Comparison of ENCODE assay signal across 24 mouse cellular contexts in the genomic region with DNA sequence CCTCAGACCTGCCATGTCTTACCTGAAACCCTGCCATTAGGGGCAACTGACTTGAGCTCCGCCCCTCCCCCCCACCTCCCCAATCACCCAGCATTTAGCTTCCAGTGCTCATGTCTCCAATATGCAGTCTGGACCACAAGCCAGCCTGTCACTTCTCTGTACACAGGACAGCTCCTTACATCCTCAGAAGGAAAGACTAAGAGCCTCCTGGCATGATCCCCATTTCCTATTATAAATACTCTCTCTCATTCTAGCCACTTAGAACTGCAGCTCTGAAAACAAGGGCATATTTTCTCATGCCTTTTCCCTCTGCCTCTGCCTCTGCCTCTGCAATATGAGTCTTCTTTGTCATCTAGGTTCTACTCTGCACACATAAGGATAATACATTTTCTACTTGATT.
DNase-seq lines count a peak whose midpoint lies in the region; ATAC-seq lines count a peak whose summit lies in the region.
"Had no signal": no experiment of that assay in that cellular context is flagged by ENCODE, and none has a peak within 500 bp of the region (broad histone marks: within the 10 kb centered on the region; RNA-seq: fewer than 3 reads in every experiment).

No protein-coding gene starts in this region.

- H3K9ac ChIP-seq in forebrain, embryonic 13.5 days = no peak overlapping the region
- H3K9ac ChIP-seq in hindbrain, embryonic 13.5 days = no peak overlapping the region
- H3K9ac ChIP-seq in hindbrain, embryonic 11.5 days (ENCODE audit: low read depth, low read length) = no peak overlapping the region
- H3K9ac ChIP-seq in lung, embryonic 16.5 days (ENCODE audit: low read length) = no peak overlapping the region
- H3K9ac ChIP-seq in stomach, embryonic 16.5 days (ENCODE audit: low read length) = no peak overlapping the region
- H3K9ac ChIP-seq: embryonic facial prominence, embryonic 13.5 days; intestine, embryonic 15.5 days; limb, embryonic 13.5 days; liver, embryonic 12.5 days; neural tube, embryonic 15.5 days had no signal

- peak overlapping the region; percentile 40; the same call in 1 of the 2 replicates for H3K27ac ChIP-seq in forebrain, embryonic 13.5 days
- no peak overlapping the region for H3K27ac ChIP-seq in forebrain, embryonic 10.5 days
- H3K27ac ChIP-seq in hindbrain, embryonic 13.5 days = 0 out of 2 replicates have a peak overlapping the region, but pooled peaks have one; percentile 40
- no peak overlapping the region for H3K27ac ChIP-seq in hindbrain, embryonic 11.5 days (ENCODE audit: low read depth, low read length)
- 0 out of 2 replicates have a peak overlapping the region, but pooled peaks have one; percentile 32 for H3K27ac ChIP-seq in lung, embryonic 16.5 days (ENCODE audit: low read length)
- H3K27ac ChIP-seq in stomach, embryonic 16.5 days (ENCODE audit: low read length) = no peak overlapping the region
- H3K27ac ChIP-seq: embryonic facial prominence, embryonic 13.5 days; heart, adult 2 months; intestine, embryonic 15.5 days; limb, embryonic 13.5 days; liver, embryonic 12.5 days; midbrain, embryonic 10.5 days; neural tube, embryonic 15.5 days had no signal

- peaks cover 10% of the 10 kb centered on the region; the same call in 1 of the 2 replicates for H3K4me1 ChIP-seq in forebrain, embryonic 13.5 days
- no peaks in the 10 kb centered on the region for H3K4me1 ChIP-seq in forebrain, embryonic 10.5 days
- H3K4me1 ChIP-seq in hindbrain, embryonic 13.5 days (replicated peaks) = peaks cover 4% of the 10 kb centered on the region
- H3K4me1 ChIP-seq in hindbrain, embryonic 11.5 days (replicated peaks; ENCODE audit: control insufficient read depth, insufficient read depth, low read length) = no peaks in the 10 kb centered on the region
- H3K4me1 ChIP-seq in lung, embryonic 16.5 days (replicated peaks; ENCODE audit: control insufficient read depth, insufficient read depth, low read length) = peaks cover 7% of the 10 kb centered on the region
- peaks cover 7% of the 10 kb centered on the region for H3K4me1 ChIP-seq in stomach, embryonic 16.5 days (ENCODE audit: control insufficient read depth, insufficient read depth, low read length)
- H3K4me1 ChIP-seq: midbrain, embryonic 10.5 days; neural tube, embryonic 15.5 days had no signal

- no peak overlapping the region for H3K4me3 ChIP-seq in forebrain, embryonic 13.5 days
- H3K4me3 ChIP-seq in forebrain, embryonic 10.5 days = no peak overlapping the region
- no peak overlapping the region for H3K4me3 ChIP-seq in hindbrain, embryonic 13.5 days
- no peak overlapping the region for H3K4me3 ChIP-seq in hindbrain, embryonic 11.5 days (ENCODE audit: low read depth, low read length)
- H3K4me3 ChIP-seq in lung, embryonic 16.5 days (ENCODE audit: low read length) = no peak overlapping the region
- H3K4me3 ChIP-seq in stomach, embryonic 16.5 days (replicated peaks; ENCODE audit: low read length) = no peak overlapping the region
- H3K4me3 ChIP-seq: embryonic facial prominence, embryonic 13.5 days; erythroblast, embryonic 14.5 days; heart, adult 2 months; intestine, embryonic 15.5 days; limb, embryonic 13.5 days; liver, embryonic 12.5 days; midbrain, embryonic 10.5 days; neural tube, embryonic 15.5 days had no signal

- no peaks in the 10 kb centered on the region for H3K9me3 ChIP-seq in forebrain, embryonic 13.5 days (replicated peaks)
- H3K9me3 ChIP-seq in forebrain, embryonic 10.5 days = peaks cover 8% of the 10 kb centered on the region
- H3K9me3 ChIP-seq in hindbrain, embryonic 13.5 days = no peaks in the 10 kb centered on the region
- no peaks in the 10 kb centered on the region for H3K9me3 ChIP-seq in hindbrain, embryonic 11.5 days (ENCODE audit: control insufficient read depth, low read length)
- no peaks in the 10 kb centered on the region for H3K9me3 ChIP-seq in lung, embryonic 16.5 days (ENCODE audit: control insufficient read depth, low read length)
- H3K9me3 ChIP-seq in stomach, embryonic 16.5 days (replicated peaks; ENCODE audit: control insufficient read depth, low read length) = no peaks in the 10 kb centered on the region
- H3K9me3 ChIP-seq: embryonic facial prominence, embryonic 13.5 days; intestine, embryonic 15.5 days; limb, embryonic 13.5 days; liver, embryonic 12.5 days; neural tube, embryonic 15.5 days had no signal

- no peaks in the 10 kb centered on the region for H3K27me3 ChIP-seq in forebrain, embryonic 13.5 days
- H3K27me3 ChIP-seq in forebrain, embryonic 10.5 days (ENCODE audit: poor library complexity, severe bottlenecking) = no peaks in the 10 kb centered on the region
- H3K27me3 ChIP-seq in hindbrain, embryonic 13.5 days = no peaks in the 10 kb centered on the region
- no peaks in the 10 kb centered on the region for H3K27me3 ChIP-seq in hindbrain, embryonic 11.5 days (ENCODE audit: control insufficient read depth, insufficient read depth, low read length)
- no peaks in the 10 kb centered on the region for H3K27me3 ChIP-seq in lung, embryonic 16.5 days (ENCODE audit: control insufficient read depth, insufficient read depth, low read depth, low read length)
- no peaks in the 10 kb centered on the region for H3K27me3 ChIP-seq in stomach, embryonic 16.5 days (ENCODE audit: control insufficient read depth, insufficient read depth, low read length)
- H3K27me3 ChIP-seq: embryonic facial prominence, embryonic 13.5 days; intestine, embryonic 15.5 days; limb, embryonic 13.5 days; liver, embryonic 12.5 days; neural tube, embryonic 15.5 days had no signal

- no peak overlapping the region for H3K4me2 ChIP-seq in forebrain, embryonic 13.5 days
- no peak overlapping the region for H3K4me2 ChIP-seq in hindbrain, embryonic 13.5 days
- no peak overlapping the region for H3K4me2 ChIP-seq in hindbrain, embryonic 11.5 days (replicated peaks; ENCODE audit: low read depth, low read length)
- no peak overlapping the region for H3K4me2 ChIP-seq in lung, embryonic 16.5 days (ENCODE audit: low read depth, low read length)
- no peak overlapping the region for H3K4me2 ChIP-seq in stomach, embryonic 16.5 days (ENCODE audit: low read depth, low read length)
- H3K4me2 ChIP-seq: embryonic facial prominence, embryonic 13.5 days; intestine, embryonic 15.5 days; limb, embryonic 13.5 days; liver, embryonic 12.5 days; neural tube, embryonic 15.5 days had no signal

- peaks cover 17% of the 10 kb centered on the region for H3K36me3 ChIP-seq in forebrain, embryonic 13.5 days (ENCODE audit: poor library complexity, severe bottlenecking)
- peaks cover 14% of the 10 kb centered on the region for H3K36me3 ChIP-seq in forebrain, embryonic 10.5 days (replicated peaks)
- peaks cover 6% of the 10 kb centered on the region for H3K36me3 ChIP-seq in hindbrain, embryonic 13.5 days
- no peaks in the 10 kb centered on the region for H3K36me3 ChIP-seq in hindbrain, embryonic 11.5 days (ENCODE audit: control insufficient read depth, insufficient read depth, low read length)
- H3K36me3 ChIP-seq in lung, embryonic 16.5 days (ENCODE audit: control insufficient read depth, insufficient read depth, low read length) = 0 out of 2 replicates have a peak, but pooled peaks cover 2% of the 10 kb centered on the region
- no peaks in the 10 kb centered on the region for H3K36me3 ChIP-seq in stomach, embryonic 16.5 days (ENCODE audit: control insufficient read depth, insufficient read depth, low read length)
- H3K36me3 ChIP-seq: embryonic facial prominence, embryonic 13.5 days; intestine, embryonic 15.5 days; neural tube, embryonic 15.5 days had no signal

- WGBS in forebrain, embryonic 13.5 days = 81% methylated on average over 1 of the region's 1 CpGs
- WGBS in forebrain, embryonic 10.5 days = 87% methylated on average over 1 of the region's 1 CpGs
- WGBS in hindbrain, embryonic 13.5 days = 92% methylated on average over 1 of the region's 1 CpGs
- 73% methylated on average over 1 of the region's 1 CpGs for WGBS in hindbrain, embryonic 11.5 days
- 95% methylated on average over 1 of the region's 1 CpGs for whole genome bisulfite sequencing in lung, embryonic 16.5 days
- 90% methylated on average over 1 of the region's 1 CpGs for WGBS in stomach, embryonic 16.5 days

- no peak for DNase-seq in forebrain, embryonic 10.5 days (ENCODE audit: extremely low spot score, low spot score)
- DNase-seq in hindbrain, embryonic 11.5 days (ENCODE audit: low spot score) = no peak
- no peak for DNase-seq in lung, postnatal 25 days (ENCODE audit: low spot score)
- DNase-seq: adrenal gland, postnatal 36 days; cerebellum, adult 11-12 months; gastrocnemius, postnatal 14 days; heart, adult 2 months; kidney, adult 9 months; kidney, postnatal 25 days; lung, adult 2 months; thymus, postnatal 14 days had no signal

- no peak for ATAC-seq in forebrain, embryonic 13.5 days
- ATAC-seq in hindbrain, embryonic 13.5 days (ENCODE audit: low FRiP score) = no peak
- no peak for ATAC-seq in hindbrain, embryonic 11.5 days (ENCODE audit: low FRiP score)
- peak; percentile 68 for ATAC-seq in lung, embryonic 16.5 days (ENCODE audit: low read depth)
- 0 out of 2 replicates have a peak, but pooled peaks have one; percentile 25 for ATAC-seq in stomach, embryonic 16.5 days (ENCODE audit: insufficient read depth, low FRiP score)
- no peak for ATAC-seq in cerebellum, adult (ENCODE audit: insufficient number of reproducible peaks, low FRiP score, low TSS enrichment)
- ATAC-seq: hindbrain, embryonic 16.5 days; intestine, embryonic 15.5 days; liver, embryonic 12.5 days had no signal

Comparison
In these comparisons a context has a peak if more than half of its experiments do, and no peak if none do; other contexts are left out.
1. H3K27ac ChIP-seq: peak in forebrain, embryonic 13.5 days (single experiment), hindbrain, embryonic 13.5 days (single experiment) and lung, embryonic 16.5 days (single experiment); none in forebrain, embryonic 10.5 days (single experiment), hindbrain, embryonic 11.5 days (single experiment) and stomach, embryonic 16.5 days (single experiment).
2. ATAC-seq: peak in lung, embryonic 16.5 days (single experiment) and stomach, embryonic 16.5 days (single experiment); none in forebrain, embryonic 13.5 days (single experiment), hindbrain, embryonic 13.5 days (single experiment), hindbrain, embryonic 11.5 days (single experiment) and cerebellum, adult (single experiment).